Mouse (Mus musculus) cerebellum, adult (tissue): Measurements from ENCODE around the gene Glrb.

Source experiments
- ATAC-seq: cut with Nextera tagmentation; 2 replicates; pipeline ENCODE4 v1.9.2; 2017; ENCODE audit warnings: mild to moderate bottlenecking, moderate library complexity, mixed read lengths; ENCODE audit not compliant: insufficient number of reproducible peaks, low FRiP score, low TSS enrichment

The Glrb gene

DNA sequence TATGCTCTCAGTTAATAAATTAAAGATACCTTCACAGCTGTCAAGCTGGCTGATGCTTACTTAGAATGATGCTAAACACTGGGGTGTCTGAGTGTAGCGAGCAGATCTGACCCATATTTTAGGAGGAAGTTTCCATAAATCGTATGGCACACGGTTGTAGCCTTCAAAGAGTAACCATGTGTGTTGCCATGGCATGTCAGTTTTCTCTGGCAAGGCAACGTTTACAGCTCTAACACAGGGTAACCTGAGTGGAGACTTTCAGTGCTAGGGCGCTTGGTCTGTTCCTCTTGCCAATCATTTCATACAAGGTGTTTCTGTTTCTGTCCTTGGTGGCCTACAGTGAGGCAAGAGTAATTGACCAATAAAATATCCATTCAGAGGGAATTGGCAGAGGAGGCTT, 73.6 kb downstream of the Glrb start:
- no peak for ATAC-seq

DNA sequence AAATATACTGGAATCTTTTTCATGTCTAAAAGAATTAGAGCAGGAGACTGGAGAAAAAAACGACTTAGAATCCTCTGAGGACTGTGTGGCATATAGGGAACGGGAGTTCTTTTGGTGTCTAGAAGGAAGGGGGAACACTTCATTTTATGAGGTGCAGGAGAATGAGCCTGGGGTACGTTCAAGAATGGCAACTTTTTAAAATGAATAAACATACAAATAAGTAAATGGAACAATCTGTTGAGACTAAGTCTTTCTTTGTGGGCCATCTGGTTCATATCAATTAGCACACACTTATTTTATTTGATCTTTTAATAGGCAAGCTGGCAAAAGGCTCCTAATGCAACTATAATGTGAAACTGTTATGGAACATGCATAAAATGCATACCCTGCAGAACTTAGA, 75.9 kb downstream of the Glrb start:
- ATAC-seq = no peak

DNA sequence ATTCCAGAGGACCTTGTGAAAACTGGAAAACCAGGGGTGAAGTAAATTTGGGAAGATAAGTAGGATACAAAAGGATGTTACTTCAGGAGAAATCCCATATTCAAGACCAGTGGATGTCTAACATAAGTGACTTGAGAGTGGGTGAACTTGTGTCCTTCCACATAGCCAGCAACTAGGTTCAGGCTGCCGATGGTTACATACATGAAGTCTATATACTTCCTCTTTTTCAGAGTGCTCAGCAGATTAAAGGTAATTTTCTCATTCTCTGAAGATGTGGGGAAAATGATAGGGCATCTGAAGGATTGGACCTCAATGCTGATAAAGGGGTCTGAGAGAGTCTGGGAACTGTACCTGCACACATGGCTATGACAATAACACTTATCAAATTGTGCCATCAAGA, 89.5 kb downstream of the Glrb start:
- no peak for ATAC-seq

DNA sequence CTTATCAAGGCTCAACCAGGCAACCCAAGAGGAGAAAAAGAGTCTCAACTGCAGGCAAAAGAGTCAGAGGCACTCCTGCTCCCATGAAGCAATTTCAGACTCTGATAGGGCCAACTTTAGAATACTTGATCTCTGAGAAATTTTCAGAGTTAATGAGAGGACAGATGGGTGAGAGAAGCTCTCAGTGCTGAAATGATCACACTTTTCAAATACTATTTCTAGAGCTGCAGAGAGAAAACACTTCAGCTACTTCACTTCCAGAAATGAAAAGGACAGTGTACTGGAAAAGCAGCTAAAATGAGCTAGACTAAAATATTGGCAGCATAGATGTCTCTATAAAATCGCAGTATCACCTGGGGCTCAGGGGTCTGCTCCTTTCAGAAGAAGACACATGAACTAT, 94.8 kb downstream of the Glrb start:
- ATAC-seq = no peak

DNA sequence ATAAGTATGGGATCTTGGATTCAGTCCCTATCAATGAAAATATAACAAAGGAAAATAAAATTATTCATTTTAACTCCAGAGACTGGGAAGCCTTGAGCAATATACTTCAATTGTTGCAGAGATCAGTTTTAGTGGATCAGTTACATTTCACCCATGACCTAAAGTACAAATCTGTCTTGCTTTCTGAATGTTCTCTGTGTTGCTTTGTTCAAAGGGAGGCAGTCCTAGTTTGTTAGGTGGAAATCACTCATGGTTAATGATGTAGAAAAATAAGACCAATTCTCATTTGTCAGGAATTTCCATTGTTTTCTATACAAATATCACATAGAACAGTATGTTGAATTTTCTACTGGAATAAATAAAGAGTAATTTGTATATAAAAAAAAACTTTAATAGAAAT, 99.7 kb downstream of the Glrb start:
- no peak for ATAC-seq

DNA sequence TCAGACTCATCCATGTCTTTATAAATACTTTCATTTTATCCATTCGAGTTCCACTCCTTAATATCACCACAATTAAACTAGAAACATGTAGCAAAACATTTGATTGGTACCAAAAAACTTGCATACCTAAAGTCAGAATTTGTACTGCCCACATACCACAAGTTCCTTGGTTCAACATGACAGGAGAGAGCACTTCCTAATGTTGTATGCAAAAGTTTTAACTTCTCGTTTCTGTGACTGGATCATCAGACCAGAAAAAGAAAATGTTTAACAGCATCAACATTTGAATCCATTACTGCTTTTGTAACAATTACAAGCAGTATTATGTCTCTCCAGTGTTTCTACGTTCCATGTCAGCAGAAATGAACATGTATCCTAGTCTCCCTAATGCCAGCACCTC, 101.2 kb downstream of the Glrb start:
- no peak for ATAC-seq

DNA sequence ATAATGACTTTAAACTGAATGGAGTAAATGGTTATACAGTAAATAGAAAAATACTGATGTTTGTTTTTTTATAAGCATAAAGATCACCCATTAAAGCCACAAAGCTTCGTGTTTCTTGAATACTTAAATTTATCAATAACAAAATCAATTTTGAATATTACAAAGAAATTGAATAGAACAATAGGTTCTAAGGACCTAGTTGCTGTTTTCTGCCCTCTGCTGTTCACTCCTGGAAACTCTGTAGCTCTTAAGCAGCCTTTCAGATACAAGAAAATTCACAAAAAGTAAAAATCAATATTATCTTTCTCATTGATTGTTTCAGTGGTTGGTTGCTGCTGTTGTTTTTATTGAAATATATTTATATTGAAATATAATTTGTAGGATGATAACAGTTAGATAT, 108.1 kb downstream of the Glrb start:
- ATAC-seq = no peak

DNA sequence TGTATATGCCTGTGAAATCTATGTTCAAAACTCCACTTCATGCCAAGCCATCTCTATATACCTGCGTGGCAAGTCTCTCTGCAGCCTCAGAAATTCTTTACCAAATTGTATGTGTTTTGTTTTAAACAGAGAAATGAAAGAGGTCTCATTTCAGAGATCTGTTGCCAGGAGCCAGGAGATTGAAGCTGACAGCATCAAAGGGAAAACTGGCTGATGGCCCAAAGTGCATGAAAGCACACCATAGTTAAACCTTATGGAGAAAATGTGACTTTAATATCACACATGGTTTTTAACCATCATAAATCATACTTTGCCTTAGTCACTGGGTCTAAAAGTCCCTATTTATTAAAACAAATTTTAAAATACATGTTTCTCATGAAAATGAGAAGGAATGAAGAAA, 109.6 kb downstream of the Glrb start:
- ATAC-seq = no peak

DNA sequence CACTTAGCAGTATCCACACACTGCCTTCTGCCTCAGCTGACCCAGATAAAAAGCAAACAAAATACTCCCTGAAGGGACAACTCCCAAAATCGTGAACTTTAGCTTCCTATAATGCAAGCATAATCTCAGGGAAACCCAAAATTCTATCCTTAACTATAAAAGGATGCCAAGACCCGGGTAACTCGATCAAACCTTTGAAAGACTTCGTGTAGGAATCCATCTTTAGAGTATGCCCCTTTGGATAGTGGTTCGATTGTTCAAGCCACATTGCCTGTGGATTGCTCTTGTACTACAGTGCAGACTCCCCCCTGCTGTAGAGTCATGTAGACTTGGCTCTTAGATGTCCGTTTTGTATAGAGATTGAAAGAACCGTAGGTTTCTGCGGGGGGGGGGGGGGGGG, 110.2 kb downstream of the Glrb start:
- ATAC-seq = no peak

DNA sequence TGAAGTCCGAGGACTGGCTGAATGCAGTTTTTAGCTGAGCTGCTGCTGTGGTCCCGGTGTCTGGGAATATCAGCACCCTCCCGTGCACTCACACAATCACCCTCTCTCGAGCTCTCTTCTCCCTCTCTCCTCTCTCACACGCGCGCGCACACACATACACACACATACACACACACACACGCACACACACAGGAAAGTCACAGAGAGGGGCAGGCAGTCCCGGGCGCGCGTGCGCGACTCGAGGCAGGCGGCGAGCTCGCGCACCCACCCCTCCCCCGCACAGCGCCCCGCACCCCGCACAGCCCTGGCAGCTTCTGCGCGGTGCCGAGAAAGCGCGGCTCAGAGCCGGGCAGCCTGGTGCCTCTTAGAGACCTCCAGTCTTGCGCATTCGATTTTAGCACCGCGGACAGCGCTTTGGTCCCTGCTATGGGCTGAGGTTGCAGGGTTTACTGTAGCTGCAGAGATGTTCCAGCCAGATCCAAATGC, 110.8 kb downstream of the Glrb start, which contains the start of gene Gria2:
Gene Gria2, minus strand, starts transcription at position 240 of the 486 bp plus-strand sequence.
- ATAC-seq = peak; percentile 78

DNA sequence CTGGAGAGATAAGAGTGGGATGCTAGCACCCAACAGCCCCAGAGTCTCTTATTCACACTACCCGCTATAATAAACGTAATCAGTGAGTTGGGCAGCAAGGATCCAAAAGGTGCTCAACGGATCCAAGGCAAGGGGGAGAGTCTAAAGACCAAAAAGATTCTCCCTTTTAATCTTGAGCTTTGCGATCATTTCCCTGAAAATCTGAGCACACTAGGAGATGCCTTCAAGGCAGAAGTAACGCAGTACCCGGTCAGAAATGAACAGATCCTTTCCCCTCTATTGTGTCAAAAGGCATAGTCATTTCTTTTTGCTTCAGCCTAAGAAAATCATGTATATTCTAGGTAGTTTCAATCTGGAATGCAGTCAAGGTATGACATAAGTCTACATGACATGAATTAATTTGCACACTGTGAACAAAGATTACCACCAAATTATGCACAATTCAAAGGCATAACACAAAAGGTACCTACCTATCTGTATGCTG, 111.6 kb downstream of the Glrb start:
- no peak for ATAC-seq

DNA sequence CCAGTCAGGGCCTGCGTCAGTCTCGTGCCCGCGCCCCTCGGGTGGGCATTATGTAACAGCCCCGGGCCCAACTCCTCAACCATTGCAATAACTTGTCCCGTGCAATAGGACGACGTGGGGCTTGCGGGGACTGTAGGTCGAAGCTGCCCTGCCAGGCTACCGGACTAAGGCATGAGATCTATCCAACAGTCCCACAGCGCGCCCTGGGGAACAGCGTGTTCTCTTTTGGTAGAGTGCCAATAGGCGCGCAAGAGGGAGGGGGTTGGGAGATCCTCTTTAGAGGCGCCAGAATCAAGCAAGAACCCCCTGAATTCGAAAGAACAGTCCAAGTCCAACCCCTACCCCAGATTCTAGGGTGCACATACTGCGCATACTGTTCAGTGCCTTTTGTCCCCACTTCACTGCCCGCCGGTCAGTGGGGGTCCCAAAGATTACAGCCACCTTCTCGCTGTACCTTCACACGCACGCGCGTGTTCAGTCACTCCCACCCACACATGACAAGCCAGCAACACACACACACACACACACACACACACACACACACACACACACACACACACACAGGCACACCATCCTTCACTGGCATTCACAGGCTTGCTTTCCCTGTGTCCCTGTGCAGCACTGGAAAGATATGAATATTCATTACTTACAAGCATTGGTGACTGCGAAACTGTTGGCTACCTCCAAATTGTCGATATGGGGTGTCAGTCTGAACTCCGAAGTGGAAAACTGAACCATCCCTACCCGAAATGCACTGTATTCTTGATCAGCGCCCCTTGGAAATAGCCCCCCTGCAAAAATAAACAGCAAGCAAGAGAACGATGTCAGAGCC, 112.2 kb downstream of the Glrb start:
- peak; percentile 31 for ATAC-seq

DNA sequence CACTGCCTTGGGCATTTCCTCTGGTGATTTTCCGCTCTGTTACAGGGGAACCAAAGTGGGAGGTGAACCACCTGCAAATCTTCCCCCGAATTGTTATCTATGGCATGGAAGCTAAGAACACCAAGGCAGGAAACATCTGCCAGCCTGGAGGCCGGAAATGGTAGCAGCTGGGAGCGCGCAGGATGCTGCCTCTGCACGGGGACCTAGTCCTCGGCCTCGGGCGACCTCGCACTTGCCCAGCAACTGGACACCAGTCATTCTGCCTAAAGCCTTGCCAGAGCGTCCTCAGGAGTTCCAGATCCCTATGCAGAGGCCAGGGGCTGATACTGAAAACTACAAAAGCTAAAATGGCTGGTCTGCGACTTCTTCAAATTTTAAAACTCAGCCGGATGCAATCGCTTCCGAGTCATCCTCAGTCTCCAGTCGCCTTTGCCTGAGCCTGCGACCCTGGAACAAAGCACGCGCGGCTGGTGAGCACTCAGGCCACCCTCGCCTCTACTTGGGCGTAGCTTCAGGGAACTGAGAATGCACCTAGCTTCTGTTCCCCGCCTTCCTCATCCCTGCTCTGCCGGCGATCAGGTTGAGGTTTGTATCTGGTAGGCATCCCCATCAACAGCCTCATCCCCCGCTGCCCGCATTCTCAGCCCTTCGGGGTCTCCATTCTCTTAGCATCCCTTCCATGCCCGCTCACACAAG, 113.0 kb downstream of the Glrb start:
- ATAC-seq = peak; percentile 49

DNA sequence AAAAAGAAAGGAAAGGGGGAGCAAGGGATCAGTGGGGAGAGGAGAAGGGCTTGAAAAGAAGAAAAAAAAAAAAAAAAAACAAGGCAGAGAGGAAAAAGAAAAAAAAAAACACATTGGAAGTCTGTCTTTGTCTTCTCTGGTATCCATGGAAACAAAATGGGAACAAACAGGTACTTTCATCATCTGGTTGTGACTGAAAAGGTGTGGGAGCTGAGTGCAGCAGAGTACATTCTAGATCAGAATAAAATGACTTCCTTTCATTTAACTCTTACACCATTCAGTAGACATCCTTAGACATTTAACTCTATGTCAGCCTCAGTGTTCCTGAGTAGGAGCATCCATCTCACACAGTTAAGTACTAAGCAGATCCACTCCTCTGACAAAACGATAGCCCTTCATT, 115.5 kb downstream of the Glrb start:
- no peak for ATAC-seq

DNA sequence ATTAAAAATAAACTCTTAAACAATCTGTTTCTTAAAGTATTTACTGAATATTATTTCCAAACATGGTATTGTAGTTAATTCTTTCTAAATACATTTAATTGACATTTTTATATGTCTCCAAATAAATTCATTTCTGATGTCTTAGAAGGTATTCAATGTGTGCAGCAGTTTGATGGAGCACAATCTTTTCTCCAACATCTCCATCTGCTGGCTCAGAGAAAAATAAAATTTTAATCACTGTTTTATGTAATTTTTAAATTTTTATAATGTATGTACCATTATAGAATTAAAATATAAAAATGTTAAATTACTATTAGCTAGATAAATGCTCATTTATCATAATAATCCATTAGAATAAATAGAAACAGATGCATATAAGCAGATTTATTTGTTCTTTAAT, 116.7 kb downstream of the Glrb start:
- no peak for ATAC-seq

DNA sequence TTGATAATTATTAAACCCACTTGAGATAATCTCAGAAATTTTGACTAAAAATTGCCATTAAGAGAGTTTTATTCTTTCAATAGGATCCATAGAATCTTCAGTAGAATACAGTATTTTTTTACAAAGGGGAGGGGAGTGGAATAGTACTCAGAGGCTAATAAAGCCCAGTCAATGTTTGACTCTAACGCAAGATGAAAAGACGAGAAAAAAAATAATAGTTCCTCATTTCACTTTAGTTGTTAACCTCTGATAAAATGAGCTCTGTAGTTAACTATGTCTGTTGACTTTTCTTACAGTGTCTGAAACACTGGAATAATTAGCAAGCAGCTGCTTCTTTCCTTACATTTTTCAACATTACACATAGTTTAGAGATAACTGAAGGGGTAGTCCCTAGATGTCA, 118.2 kb downstream of the Glrb start:
- no peak for ATAC-seq
